Mouse (Mus musculus): ENCODE measurements at regions not wholly inside any gene's neighbourhood (a gene's known extent, or its start where the extent isn't known, plus 50 kb on each side); places are given as distances from the start of the nearest gene placed in this dataset.

GRCm38 (mm10) chr17:9752848-9753247, 83.3 kb upstream of the Pabpc6 start:
- no peak for TF ChIP-seq MEF2A (IDR thresholded peaks at IDR 0.05; ENCODE audit: borderline replicate concordance, low read depth, low read length)
- TF ChIP-seq MAZ (IDR thresholded peaks at IDR 0.05; ENCODE audit: low read depth, low read length), result no peak
